Mouse (Mus musculus): ENCODE data around the gene Ube2cbp.

DNA sequence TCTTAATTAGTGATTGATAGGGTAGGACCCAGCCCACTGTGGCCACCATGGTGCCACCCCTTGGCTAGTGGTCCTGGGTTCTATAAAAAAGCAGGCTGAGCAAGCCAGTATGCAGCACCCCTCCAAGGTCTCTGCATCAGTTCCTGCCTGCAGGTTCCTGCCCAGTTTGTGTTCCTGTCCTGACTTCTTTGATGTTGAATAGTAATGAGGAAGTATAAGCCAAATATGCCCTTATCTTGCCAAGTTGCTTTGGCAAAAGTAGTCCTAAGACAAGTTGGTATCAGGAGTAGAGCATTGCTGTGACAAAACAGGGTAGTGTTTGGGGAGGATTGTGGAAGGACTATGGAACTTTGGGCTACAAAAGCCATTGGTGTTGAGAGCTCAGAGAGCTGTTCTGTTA is 73.3 kb downstream of the Ube2cbp start:
- TF ChIP-seq GATA1 (IDR thresholded peaks at IDR 0.05; ENCODE audit: low read length) (no peak), TAL1 (IDR thresholded peaks at IDR 0.05; ENCODE audit: low read length) (no peak)

All from erythroblast, embryonic 14.5 days (primary cell).